Mouse (Mus musculus) A20 (cell line): Measurements from ENCODE around the gene Zfp213.
A peak's percentile ranks its signal among the peaks of the same experiment; 100 is the strongest.

Experiments
- DNase-seq: peaks from one replicate; pipeline ENCODE4 v3.0.0-alpha.2; 2011; ENCODE audit warnings: low read depth, low spot score

Zfp213 gene

DNA sequence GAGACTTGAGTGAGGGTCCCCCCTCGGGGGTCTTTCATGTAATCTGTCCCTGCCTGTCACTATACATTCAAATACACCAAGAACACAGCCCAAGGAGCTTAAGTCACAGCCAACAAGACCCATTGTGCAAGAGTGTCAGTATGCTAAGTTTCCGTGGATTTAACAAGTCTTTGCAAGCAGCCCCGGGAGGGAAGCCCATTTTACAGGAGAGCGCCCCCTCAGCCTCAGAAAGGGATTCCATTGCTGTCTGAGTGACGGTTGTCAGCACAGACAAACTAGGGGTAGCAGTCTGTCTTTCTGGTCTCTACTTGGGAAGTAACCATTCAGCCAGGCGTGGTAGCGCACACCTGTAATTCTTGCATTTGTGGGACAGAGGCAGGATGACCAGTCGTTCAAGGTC, 10.1 kb upstream of the Zfp213 start:
- no peak for DNase-seq

DNA sequence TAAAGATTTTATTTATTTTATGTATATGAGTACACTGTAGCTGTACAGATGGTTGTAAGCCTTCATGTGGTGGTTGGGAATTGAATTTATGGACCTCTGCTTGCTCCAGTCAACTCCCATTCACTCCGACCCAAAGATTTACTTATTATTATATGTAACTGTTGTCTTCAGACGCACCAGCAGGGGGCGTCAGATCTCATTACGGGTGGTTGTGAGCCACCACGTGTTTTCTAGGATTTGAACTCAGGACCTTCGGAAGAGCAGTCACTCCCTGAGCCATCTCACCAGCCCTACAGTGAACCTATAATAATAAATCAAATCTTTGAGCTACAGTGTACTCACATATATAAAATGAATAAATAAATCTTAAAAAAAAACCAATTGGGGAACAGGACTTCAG, 8.0 kb upstream of the Zfp213 start:
- DNase-seq, result peak; percentile 53

DNA sequence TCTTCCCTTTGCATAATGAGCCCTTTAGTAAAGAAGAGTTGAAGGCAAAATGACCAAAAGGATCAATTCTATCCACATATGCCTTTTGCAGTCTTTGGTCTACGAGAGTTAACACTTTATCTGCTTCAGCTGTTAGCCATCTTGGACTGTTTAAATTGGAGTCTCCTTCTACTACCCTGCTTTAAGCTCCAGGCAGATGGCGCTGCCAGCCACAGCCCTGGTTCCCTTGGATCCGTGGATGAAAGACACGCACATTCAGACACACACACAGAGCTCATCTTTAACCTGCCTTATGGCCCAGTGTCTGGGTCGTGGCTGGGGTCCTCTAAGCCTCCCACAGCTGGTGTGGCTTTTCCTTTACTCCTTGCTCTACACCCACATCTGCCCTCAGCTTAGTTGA, 7.0 kb upstream of the Zfp213 start:
- DNase-seq, result no peak

DNA sequence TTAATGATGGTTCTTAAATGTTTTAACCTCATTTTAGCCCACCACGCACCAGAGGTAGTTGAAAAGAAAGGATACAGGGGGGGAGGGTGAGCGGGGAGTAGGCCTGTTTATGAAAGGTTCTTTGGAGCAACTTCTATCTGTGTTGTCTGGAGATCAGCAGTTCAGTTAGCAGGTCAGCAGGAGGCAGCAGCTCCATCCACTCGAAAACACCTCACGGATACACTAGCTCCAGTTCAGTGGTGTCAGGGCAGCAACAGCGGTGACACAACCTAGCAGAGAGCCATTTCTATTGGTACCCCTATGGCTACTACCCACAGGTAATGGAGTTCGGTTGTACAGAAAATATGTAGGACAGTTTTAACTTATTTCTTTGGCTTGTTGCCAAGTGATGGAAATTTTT, 6.0 kb upstream of the Zfp213 start:
- DNase-seq, result peak; percentile 60

DNA sequence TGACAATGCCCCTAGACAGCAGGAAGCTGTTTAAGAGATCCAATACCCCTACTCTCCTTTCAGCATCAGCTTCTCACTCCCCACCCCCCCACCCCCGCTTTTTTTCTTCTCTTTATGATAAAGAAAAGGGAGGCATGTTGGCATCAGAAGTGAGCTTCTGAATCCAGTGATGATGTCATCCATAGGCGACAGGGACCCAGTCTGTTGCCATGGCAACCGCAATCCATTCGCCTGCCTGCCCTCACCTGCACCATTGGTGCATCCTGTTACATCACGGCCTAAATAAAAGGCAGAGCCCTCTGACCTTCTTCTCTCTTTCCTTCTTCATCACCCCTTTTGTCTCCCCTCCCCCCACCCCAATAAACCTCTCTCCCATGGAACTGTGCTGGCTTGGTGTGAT, 4.3 kb upstream of the Zfp213 start:
- DNase-seq, result no peak

DNA sequence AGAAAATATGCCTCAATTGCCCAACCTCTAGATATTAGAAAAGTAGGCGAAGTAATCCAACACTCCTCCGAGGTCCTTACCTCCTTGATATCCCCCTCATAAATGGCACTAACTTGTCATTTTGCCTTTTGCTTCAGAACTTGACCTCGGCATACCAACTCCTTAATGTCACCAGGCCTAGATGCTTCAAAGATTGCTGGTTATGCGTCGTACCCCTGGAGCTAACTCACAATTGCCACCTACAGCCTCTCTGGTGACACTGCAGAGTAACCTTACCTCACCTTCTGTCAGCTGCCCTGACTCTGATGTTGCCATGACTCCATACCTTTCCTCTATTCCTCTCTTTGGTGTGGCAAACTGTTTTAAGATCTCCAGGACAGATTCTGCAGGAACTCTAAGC, 2.7 kb upstream of the Zfp213 start:
- peak; percentile 59 for DNase-seq

DNA sequence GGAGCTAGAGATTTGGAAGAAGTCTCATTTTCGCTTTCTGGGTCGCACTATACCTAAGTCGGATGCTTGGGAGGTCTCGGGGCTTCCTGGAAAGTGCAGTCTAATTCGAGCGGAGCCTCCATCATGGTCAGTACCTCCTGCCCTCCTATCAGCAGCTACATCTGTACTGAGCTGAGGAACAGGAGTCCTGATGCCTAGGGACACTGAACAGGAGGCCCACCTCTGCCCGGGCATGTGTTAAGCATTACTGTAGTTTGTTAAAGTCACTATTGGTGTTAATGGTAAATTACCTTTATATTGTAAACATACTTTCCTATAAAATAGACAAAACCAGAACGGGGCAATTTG, 304 bp upstream of the Zfp213 start:
- DNase-seq, result no peak

DNA sequence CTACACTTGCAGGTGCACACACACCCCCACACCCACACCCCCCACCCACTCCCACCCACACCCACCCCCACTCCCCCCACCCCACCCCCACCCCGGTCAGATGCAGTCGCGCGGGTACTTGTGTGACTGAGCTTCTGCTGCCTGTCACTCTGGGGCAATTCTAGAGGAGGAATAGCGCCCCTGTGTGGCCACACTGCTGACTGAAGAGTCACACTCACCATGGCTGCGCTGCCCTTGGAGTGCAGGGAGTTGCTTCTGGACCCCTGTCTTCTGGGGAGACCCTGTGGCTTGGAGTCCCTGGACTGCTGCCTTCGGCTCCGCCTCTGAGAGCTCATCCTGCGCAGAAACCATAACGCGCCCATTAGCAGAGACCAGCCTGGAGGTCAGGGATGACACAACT, 4.3 kb downstream of the Zfp213 start:
- DNase-seq, result peak; percentile 63

DNA sequence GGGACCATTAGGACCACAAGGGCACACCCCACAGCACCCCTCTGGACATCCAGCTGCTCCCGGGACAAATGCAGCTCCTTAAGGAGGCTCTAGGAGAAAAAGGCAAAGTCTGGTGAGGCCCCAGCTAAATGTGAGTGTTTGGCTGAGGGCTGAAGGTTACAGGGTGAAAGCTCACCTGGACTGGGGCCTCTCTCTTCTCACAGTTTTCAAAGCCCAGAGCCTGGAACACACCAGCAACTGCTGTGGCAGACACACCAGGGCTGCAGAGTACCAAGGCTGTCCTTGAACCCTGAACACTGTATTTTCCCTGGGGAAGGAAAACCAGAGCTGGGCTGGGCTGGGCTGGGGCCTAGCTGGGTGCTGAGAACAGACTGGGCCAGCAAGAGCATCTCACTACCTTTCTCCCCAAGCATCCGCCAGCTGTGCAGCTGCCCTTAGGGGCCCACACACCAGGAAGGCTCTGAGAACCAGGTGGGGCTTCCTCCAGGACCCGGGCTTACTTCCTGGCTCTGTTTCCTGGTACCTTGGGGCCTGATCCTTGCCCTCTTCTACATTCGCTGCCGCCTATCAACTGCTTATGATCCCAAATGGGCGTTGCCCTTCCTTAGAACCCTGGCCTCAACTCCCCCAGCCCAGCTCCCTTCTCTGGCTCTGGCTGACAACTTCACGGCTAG, 8.7 kb downstream of the Zfp213 start:
- DNase-seq, result no peak

DNA sequence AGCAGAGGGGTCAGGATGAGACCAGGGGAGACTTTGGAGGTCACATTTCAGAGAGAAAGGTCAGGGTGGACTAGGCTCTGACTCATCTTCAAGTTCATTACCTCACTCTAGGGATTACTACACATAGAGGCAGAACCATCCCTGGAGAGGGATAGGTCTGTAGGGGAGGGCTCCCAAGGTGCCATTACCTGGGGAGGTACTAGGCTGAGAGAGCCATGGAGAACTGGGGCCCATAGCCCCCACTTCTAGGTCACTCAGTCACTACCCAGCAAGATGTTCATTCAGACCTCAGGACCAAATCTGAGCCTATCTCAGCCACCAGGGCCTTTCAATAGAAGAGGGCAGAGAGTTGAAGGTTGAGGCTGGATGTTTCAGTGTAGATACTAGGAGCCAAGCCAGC, 9.7 kb downstream of the Zfp213 start:
- no peak for DNase-seq

DNA sequence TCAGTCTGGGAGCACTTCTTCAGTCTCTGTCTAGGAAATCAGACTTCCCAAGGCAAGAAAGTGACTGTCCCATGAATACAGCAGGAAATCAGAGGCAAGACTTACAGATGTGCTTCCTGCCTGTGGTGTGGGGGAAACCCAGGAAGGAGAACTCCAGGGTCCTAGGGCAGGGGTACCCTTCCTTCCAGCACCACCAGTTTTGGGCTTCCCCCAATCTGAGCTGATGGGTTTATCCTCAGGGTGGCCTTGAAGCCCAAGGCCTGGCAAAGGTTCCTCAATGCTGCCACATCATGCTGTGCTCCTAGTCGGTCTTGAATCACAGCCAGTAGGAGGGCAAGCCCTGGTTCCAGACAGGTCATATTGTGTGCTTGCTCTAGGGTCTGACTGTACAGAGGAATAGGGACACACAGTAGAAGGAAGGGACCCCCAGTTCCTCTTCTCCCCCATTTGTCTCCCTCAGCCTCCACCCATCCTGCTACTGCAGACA, 10.4 kb downstream of the Zfp213 start:
- DNase-seq, result no peak

DNA sequence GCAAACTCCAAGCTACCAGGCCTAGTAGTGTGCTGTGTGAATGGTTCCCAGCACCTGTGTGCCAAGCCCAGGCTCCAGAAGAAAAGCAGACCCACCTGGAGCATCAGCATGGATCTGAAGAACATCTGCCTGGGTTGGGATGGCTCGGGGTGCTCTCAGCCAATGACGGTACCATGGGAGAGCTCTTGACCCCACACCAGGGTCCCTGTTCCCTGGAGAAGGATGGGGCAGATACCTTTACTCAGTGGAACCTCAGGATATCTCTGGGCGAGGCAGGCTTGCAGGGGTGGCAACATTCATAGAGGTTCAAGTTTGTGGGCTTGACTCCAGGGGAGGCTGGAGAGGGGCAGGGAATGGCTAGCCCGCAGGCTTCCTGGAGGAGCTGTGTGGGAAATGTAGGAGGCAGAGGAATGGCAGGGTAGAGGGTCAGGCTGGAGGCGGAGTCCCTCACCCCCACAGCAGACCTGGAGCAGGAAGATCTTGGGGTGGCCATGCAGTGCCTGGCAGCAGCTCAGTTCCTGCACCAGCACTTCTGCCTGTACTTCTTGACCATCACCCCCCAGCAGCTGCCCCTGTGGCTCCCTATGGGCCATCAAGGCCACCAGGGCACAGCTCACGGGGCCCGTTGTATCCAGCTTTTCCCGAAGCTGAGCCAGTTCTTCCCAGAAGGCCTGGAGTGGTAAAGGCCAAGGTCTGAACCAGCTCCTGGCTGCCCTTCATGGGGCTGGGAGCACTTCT, 11.0 kb downstream of the Zfp213 start:
- no peak for DNase-seq

DNA sequence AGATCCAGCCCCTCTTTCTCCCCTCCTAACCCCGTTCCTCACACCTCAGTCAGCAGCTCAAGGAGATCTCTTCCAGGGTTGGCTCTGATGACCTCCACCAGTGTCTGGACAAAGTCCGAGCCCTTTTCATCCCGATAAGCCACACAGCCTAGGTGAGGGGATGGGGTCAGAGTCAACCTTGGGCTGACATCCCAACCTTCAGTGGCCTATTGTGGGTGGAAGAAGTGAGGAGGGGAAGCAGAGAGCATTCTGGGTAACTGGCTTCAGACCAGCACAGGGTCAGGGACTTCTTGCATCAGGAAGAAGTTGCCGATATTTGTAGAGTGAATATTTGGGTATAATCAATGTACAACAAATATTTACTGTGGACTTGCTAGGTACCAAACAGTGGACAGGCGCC, 12.1 kb downstream of the Zfp213 start:
- DNase-seq, result no peak

DNA sequence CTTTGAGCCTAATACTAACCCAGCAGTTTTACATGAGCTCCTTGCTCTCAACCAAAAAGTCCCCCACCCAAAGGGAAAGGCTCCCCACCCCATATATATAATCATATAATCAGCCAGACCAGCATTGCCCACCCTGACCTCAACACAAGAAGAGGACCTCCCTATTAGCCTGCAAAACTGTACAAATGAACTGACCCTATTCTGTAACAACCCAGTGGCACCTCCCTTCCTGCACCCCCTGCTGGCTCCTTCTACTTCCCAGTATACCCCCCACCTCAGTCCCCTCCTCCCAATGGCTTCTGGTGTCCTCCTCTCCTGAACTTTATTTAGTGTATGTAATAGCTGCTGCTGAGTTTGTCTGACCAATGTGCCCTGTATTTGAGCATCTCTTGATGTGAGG, 12.6 kb downstream of the Zfp213 start:
- DNase-seq, result peak; percentile 29

DNA sequence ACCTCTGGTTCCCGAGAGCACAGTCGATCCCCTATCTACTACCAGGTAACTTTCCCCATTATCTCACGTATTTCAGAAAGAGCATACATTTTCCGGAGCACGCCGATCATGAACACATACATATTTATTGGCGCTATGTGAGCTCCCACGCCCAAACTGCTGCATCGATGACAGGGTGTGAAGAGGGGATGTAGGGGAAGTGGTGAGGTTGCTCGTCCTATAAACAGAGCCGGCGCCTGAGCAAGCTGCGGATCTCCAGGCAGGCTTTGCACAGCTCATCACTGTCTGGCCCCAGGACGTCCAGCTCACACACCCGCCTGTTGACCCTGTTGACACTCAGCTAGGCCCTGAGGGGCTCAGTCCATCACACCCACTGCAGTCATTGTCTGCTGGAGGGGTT, 13.2 kb downstream of the Zfp213 start:
- peak; percentile 73 for DNase-seq

DNA sequence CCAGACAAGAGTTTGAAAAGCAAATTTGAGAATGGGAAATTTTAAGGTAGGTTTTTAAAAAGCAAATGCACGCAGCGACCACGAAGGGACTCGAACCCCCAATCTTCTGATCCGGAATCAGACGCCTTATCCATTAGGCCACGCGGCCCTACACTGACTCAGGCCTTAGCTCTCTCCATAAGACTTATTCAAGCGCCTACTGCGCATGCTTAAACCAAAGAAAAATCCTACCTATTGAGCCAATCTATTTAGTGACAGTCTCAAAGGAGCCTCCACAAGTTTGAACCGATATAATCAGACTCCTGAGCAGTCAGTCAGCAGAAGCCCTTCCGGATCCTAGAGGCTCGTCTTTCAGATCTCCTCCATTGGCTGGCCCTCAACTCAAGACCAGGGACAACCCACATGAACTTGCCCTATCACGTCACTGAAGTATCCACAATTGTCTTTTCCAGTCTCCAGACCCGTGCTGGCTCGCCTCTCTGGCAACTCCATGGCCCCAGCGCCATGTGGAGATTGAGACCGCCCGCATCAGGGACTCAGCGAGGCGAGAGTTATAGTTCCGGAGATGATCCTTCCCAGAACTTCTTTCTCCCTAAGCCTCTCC, 13.7 kb downstream of the Zfp213 start:
- peak; percentile 95 for DNase-seq

DNA sequence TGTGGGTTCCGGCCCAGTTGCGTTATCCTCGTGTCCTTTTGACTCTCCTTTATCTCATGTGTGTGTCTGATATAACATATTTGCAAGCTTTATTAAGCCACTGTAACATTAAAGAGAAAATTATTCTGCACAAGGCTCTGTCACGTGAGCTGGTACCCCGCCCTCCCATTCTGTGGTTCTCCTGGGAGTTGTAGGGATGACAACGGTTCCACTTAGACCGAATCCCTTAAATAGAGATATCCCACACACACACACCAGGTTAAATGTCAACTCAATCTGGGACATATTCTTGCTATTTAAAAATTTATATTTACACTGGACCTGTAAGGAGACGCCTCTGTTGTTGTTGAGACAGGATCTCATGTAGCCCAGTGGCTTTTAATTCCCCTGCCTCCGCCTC, 14.6 kb downstream of the Zfp213 start:
- peak; percentile 75 for DNase-seq

DNA sequence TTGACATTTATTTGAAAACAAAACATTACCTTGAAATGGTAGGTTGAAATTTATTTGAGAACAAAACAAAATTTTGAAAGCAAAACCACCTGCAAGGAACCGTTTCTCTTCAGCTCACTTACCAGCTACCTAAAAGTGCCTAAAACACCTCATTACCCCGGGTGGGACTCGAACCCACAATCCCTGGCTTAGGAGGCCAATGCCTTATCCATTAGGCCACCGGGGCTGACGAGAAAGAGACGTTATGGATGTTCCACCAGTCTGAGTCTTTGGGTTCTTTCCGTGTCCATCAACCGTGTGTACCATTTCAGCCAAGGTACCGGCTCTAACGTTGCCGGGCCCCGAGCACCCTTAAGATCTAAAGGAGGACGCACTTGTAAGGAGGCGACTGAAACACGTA, 15.4 kb downstream of the Zfp213 start:
- DNase-seq, result peak; percentile 95

DNA sequence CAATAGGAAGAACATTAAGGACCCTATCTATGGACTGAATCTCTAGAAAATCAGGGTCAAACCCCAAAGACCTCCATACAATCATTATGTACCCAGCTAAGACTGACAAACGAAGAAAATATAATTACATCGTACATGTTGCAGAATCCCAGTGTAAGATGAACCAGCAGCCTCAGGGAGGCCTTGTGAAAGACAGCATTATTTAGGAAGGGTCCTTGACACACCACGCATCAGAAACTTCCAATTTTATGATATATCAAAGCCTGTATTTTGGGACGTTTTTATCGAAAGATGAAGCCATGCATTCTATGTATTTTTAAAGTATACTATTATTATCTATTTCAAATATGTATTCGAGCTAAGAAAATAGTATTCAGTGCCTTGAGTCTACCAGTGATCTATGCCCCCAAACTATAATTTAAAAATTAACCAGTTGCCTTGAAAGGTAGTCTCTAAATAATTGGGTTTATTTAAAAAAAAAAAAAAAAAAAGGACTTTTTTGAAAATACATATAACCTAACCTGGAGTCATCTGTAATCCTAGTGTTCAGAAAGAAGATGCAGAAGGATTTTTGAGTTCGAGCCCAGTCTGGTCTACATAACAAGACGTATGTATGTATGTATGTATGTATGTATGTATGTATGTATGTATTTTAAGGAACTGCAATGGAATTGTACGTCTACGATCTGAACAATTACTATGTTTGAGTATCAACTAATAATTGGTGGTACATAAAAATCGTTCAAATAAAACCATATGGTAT, 16.2 kb downstream of the Zfp213 start:
- DNase-seq, result peak; percentile 65

DNA sequence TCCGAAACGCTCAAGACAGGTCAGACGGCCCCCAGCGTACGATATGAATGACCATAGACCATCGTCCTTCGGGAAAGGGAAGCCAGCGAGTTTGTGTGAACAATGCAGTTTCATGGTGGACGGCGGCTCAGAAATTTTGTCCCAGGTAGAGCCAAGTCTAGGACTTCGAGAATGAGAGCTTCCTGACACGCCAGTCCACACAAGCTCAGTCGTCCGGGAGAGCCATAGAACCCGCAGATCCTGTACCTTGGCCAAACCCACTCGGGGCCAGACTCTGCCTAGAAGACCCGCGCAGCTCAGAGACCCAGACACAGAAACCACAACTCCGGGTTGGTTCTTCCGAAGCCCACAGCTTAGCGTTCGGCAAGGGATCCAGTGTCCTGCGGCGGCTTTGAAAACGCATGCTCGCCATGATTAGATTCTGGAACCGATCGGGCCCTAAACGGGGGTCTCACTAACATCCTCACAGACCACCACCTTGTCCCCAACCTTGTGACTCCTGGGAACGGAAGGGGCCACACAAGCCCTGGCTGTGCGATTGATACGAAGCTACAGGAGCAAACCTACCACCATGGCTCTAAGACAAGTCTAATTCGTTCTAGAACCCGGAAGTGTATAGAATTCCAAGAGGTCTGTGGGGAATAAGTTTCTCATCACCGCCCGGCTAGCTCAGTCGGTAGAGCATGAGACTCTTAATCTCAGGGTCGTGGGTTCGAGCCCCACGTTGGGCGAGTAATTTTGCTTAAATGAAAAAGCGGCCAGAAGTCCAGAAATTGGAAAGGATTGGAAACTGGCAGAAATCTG, 17.1 kb downstream of the Zfp213 start:
- DNase-seq, result peak; percentile 92

DNA sequence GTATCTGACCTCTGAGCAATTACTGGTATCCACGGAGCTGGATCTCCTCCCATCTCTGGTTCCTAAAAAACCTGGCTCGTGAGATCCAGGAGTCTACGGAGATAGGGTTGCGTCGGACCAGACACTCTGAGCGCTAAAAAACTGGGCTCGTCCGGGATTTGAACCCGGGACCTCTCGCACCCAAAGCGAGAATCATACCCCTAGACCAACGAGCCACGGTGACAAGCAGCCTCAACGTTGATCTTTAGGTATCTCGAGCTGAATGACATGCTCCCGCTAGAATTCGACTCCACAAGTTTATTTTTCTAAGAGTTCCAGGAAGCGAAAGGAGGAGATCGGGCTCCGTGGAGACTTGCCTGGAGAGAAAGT, 17.7 kb downstream of the Zfp213 start:
- DNase-seq, result peak; percentile 88

DNA sequence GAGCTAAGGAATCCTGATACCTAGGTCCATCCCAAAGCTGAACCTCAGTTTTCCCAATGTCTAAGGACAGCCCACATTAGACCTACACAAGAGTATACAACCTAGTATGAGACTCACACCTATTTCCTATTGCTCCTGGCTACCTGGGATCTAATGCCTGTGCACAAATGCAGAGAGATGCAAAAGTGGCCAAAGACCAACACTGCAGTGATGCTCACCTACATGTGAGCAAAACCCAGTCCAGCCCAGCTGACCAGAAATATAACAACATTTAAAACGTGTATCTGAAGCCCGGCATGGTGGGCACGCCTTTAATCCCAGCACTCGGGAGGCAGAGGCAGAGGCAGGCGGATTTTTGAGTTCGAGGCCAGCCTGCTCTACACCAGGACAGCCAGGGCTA, 18.2 kb downstream of the Zfp213 start:
- DNase-seq, result no peak
